Mouse (Mus musculus) central nervous system, embryonic 18 days (tissue): Measurements from ENCODE around the gene Hist2h3c1. TPM values are rescaled to one million over a fixed set of nuclear protein-coding genes. Genes with fewer than 3 reads are reported as not detected.

Source experiments
- polyA plus RNA-seq: library from polyadenylated mRNA; depleted of rRNA; stranded (reverse); fragments of >200 nt; gene quantifications from 2 replicates; pipeline ENCODE4 v1.2.3, GENCODE M21; 2012; rRNA removed

Hist2h3c1 gene
- polyA plus RNA-seq = not detected in 2 replicates

DNA sequence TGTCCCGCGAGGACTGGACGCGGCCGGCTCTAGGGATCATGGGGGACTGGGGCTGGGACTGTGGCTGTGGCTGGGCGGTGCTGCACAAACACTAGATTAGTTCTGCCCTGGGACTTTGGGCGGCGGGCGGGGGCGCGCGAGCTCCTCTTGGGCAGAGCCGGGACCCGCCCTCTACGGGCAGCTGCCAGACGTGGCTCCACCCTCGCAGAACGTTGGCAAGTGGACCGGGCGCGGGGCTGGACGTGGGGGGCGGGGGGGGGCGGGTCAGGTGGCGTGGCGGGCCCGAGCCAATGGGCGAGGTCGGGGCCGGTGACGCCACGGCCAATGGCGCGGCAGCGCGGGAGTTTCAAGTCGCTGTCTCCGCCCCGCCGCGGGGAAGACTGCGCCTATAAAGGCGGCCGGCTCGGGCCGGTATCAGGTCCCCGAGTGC lies at the start of gene Hist2h3c1:
Gene Hist2h3c1 (plus strand): TSS at position 259 of the 430 bp plus-strand sequence.

GRCm38 (mm10) chr3:96219661-96220130 lies 26.8 kb upstream of the Hist2h3c1 start, which contains the start of the genes Bola1 and Hist2h2ab:
TSS of gene Bola1 (minus strand) at chr3:96219709.
TSS of gene Hist2h2ab (plus strand) at chr3:96219865.

DNA sequence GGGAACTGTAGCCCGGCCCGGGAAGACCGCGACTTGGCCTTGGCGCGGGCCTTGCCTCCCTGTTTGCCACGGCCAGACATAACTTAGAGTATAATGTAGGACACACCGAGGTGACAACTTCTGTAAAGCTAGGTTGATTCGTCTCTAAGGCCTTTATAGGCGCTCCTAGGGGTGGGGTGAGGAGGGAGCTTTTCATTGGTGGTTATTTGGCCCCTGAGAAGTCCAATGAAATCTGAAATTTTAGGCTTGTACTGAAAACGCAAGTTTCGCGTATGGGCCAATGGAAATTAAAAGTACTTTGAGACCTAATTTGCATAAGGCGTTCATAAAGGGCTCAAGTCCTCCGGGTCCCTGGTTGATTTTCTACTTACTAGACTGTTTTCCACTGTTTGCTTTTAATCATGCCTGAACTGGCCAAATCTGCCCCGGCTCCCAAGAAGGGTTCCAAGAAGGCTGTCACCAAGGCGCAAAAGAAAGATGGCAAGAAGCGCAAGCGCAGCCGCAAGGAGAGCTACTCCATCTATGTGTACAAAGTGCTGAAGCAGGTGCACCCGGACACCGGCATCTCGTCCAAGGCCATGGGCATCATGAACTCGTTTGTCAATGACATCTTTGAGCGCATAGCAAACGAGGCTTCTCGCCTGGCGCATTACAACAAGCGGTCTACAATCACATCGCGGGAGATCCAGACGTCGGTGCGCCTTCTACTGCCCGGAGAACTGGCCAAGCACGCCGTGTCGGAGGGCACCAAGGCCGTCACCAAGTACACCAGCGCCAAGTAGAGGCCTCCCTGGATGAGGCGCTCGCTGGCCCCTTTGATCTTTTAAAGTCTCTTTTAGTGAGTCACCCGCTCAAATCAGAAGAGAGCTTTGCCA lies 25.5 kb upstream of the Hist2h3c1 start, which contains the start of the genes Hist2h2ac and Hist2h2be:
Gene Hist2h2ac (minus strand): TSS at position 116 of the 875 bp plus-strand sequence.
Gene Hist2h2be (plus strand): TSS at position 355 of the 875 bp plus-strand sequence.

DNA sequence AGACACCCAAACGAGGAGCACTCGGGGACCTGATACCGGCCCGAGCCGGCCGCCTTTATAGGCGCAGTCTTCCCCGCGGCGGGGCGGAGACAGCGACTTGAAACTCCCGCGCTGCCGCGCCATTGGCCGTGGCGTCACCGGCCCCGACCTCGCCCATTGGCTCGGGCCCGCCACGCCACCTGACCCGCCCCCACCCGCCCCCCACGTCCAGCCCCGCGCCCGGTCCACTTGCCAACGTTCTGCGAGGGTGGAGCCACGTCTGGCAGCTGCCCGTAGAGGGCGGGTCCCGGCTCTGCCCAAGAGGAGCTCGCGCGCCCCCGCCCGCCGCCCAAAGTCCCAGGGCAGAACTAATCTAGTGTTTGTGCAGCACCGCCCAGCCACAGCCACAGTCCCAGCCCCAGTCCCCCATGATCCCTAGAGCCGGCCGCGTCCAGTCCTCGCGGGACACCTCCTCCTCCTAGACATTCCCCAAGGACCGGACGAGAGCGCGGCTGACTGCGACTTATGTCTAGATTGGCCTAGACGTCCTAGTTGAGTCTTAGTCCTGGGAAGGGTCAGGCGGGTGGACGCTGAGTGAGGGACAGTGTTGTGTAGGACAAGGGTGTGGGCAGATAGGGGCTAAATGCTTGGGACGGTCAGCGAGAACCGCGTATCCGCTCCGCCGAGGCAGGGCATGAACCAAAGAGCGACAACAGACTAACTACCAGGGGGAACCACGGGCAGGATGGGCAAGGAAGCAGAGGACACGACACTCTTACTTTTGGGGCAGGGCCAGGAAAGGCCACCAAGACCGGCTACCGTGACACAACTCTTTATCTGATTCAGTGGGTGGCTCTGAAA lies 7.3 kb upstream of the Hist2h3c1 start, which contains the start of gene Hist2h3c2:
Gene Hist2h3c2 (minus strand): TSS at position 174 of the 840 bp plus-strand sequence.

DNA sequence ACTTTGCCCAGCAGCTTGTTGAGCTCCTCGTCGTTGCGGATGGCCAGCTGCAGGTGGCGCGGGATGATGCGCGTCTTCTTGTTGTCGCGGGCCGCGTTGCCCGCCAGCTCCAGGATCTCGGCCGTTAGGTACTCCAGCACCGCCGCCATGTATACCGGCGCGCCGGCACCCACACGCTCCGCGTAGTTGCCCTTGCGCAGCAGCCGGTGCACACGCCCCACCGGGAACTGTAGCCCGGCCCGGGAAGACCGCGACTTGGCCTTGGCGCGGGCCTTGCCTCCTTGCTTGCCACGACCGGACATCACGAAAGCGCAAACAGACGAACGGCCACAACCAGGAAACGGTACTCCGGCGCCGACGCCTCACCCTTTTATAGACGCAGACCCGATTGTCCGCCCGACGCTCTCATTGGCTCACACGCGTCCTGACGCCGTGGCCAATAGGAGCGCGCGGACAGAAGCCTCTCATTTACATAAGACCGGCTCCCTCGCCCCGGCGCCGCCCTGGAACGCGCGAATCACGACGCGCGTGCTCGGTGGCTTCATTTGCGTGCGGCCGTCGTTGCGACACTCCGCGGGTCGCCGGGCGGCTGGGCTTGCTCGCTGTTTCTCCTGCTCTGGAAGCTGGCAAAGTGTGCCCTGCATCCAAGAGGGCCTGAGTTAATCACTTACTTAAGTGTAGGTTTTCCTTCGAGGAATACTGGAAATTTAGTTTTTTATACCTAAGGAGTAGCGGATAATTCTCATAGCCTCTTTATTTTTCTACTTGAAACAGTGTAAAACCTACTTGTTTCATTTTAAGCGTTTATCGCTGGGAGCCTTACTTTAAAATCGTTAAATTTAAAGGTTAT lies 6.3 kb upstream of the Hist2h3c1 start, which contains the start of gene Hist2h2aa2:
Gene Hist2h2aa2 (minus strand): TSS at position 328 of the 850 bp plus-strand sequence.

DNA sequence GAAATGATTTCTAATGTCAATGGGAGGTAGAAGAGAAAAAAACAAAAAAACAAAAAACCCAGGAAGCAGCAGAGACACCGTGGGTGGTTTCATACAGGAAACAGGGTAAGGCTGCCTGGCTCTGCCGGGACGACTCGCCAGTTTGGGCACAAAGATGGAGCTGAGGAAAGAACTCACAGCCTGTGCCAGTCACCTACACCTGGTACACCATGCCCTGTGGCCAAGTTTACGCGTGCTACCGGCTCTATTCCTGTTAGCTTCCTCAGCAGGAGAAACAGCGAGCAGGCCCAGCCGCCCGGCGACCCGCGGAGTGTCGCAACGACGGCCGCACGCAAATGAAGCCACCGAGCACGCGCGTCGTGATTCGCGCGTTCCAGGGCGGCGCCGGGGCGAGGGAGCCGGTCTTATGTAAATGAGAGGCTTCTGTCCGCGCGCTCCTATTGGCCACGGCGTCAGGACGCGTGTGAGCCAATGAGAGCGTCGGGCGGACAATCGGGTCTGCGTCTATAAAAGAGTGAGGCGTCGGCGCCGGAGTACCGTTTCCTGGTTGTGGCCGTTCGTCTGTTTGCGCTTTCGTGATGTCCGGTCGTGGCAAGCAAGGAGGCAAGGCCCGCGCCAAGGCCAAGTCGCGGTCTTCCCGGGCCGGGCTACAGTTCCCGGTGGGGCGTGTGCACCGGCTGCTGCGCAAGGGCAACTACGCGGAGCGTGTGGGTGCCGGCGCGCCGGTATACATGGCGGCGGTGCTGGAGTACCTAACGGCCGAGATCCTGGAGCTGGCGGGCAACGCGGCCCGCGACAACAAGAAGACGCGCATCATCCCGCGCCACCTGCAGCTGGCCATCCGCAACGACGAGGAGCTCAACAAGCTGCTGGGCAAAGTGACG lies 1.2 kb upstream of the Hist2h3c1 start, which contains the start of gene Hist2h2aa1:
Gene Hist2h2aa1 (plus strand): TSS at position 495 of the 884 bp plus-strand sequence.

GRCm38 (mm10) chr3:96262979-96263550 lies 16.6 kb downstream of the Hist2h3c1 start, which contains the start of gene Hist2h4:
TSS of gene Hist2h4 (minus strand) at chr3:96263311.

GRCm38 (mm10) chr3:96268051-96268775 lies 21.7 kb downstream of the Hist2h3c1 start, which contains the start of gene Hist2h3b:
TSS of gene Hist2h3b (plus strand) at chr3:96268654.

GRCm38 (mm10) chr3:96269511-96270474 lies 23.3 kb downstream of the Hist2h3c1 start, which contains the start of gene Hist2h2bb:
TSS of gene Hist2h2bb (plus strand) at chr3:96269752.

GRCm38 (mm10) chr3:96293787-96294186 lies 47.3 kb downstream of the Hist2h3c1 start, which contains the start of gene Fcgr1:
TSS of gene Fcgr1 (minus strand) at chr3:96293969.

Other genes with a start within 250 kb of the Hist2h3c1 start
- 31.4 and 35.0 TPM in 2 replicates for gene Vps45, start 188.2 kb upstream of the Hist2h3c1 start, polyA plus RNA-seq
- gene Otud7b, start 142.2 kb upstream of the Hist2h3c1 start, polyA plus RNA-seq = 6.4 and 6.8 TPM in 2 replicates
- 13.6 and 16.5 TPM in 2 replicates for gene Mtmr11, start 84.7 kb upstream of the Hist2h3c1 start, polyA plus RNA-seq
- 79.1 and 89.4 TPM in 2 replicates for gene Sf3b4, start 74.4 kb upstream of the Hist2h3c1 start, polyA plus RNA-seq
- gene Sv2a, start 65.5 kb upstream of the Hist2h3c1 start, polyA plus RNA-seq = 154 and 157 TPM in 2 replicates
- gene Bola1, start 27.0 kb upstream of the Hist2h3c1 start, polyA plus RNA-seq = 39.6 and 42.5 TPM in 2 replicates
- 0.43 and 2.0 TPM in 2 replicates for gene Hist2h2ab, start 26.8 kb upstream of the Hist2h3c1 start, polyA plus RNA-seq
- gene Hist2h2ac, start 25.8 kb upstream of the Hist2h3c1 start, polyA plus RNA-seq = 3.9 and 4.2 TPM in 2 replicates
- gene Hist2h2be, start 25.6 kb upstream of the Hist2h3c1 start, polyA plus RNA-seq = 9.9 and 10.2 TPM in 2 replicates
- gene Hist2h3c2, start 7.6 kb upstream of the Hist2h3c1 start, polyA plus RNA-seq = 10.2 and 11.0 TPM in 2 replicates
- 3.9 TPM in 1 of 2 replicates, not detected in the other for gene Hist2h2aa2, start 6.4 kb upstream of the Hist2h3c1 start, polyA plus RNA-seq
- 53.4 and 60.9 TPM in 2 replicates for gene Hist2h2aa1, start 1.2 kb upstream of the Hist2h3c1 start, polyA plus RNA-seq
- gene Hist2h4, start 16.6 kb downstream of the Hist2h3c1 start, polyA plus RNA-seq = 2.1 and 2.4 TPM in 2 replicates
- gene Hist2h3b, start 22.0 kb downstream of the Hist2h3c1 start, polyA plus RNA-seq = 15.6 and 19.5 TPM in 2 replicates
- gene Hist2h2bb, start 23.1 kb downstream of the Hist2h3c1 start, polyA plus RNA-seq = 1.4 and 2.7 TPM in 2 replicates
- 0.96 and 1.2 TPM in 2 replicates for gene Fcgr1, start 47.3 kb downstream of the Hist2h3c1 start, polyA plus RNA-seq
- 0.07 TPM in 1 of 2 replicates, not detected in the other for gene BC107364, start 205.6 kb downstream of the Hist2h3c1 start, polyA plus RNA-seq